Mouse (Mus musculus): ENCODE measurements around the gene Fcgrt.

Fcgrt gene

DNA sequence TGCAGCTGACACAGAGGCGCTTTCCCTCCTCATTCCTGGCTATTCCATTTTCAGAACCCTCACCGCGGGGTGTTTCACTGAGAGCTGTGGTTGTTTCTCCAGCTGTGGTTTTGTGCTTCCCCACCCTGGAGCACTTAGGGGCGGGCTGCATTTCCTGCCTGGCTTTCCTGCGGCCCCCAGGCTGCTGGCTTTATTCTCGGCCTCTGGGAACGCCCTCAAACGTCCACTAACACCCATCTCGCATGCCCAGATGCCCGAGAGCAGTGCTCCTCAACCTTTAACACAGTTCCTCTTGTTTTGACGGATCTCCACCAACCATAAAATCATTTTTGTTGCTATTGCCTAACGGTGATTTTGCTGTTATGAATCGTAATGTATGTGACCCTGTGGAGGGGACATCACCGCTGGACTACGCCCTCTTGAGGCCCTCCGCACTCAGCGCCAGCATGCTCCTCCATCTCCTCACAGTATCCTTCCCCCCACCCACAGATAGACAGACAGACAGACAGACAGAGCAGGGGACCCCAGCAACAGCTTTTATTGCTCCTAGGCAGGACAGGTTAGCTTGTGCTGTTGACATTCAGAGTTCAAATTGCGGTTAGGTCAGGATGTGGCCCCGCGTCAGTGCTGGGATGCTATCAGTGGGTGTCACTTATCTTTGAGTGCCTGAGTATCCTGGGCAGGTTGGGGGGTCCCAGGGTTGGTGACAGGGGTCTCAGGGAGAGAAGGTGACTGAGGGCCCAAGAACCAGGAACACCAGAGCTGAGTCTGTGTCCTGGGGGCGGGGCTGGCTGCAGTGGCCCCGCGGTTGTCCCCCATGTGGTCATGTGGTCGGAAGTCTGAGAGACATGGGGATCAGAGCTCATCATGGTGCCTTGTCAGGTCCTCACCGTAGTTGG, 21.0 kb downstream of the Fcgrt start:
- peak; percentile 66 to 79 for DNase-seq

DNA sequence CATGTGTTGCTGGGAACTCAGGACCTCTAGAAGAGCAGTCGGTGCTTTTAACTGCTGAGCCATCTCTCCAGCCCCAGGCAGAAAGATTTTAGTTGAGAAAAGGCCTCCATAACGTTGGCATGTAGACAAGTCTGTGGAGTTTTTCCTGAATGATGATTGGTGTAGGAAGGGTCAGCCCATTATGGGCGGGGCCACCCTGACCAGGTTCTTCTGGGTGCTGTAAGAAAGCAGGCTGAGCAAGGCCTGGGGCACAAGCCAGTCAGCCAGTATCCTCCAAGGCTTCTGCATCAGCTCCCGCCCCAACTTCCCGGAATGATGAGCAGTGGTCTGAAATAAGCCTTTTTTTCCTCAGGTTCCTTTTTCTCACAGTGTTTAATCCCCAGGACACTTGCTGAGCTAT, 22.6 kb downstream of the Fcgrt start:
- DNase-seq: no peak

DNA sequence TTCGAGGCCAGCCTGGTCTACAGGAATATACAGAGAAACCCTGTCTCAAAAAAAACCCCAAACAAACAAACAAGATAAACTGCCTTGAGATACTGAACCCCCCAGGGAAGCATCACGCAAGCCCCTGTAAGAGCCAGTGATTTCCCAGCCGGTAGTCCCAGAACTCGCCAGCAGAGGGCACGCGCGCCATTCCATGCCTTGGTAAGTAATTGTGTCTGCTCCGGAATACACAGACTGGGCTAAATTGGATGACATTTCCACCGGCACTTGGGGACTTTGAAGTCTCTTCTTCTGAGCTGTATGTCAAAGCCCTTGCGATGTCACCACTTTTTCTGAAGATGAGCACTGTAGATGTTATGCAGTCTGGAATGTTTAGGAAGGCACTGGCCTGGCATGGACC, 23.8 kb downstream of the Fcgrt start:
- DNase-seq: peak; percentile 94 to 96

DNA sequence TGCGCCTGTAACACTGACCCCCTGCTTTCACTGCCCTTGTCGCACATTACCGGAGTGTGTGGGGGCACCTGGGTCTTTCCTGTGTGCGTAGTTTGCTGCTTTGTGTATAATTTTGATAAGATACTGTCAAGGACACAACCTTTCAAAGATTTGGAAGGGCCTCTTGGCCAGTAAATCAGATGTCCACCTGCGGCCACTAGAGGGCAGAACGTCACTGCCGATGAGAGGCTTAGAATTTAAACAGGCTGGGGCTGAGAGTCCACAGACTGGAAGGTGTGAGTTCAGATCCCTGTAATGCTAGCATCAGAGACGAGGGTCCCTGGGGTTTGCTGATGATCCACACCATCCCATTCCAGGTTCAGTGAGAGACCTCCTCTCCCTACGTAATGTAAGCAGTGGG, 25.1 kb downstream of the Fcgrt start:
- DNase-seq: peak; percentile 87 to 89

DNA sequence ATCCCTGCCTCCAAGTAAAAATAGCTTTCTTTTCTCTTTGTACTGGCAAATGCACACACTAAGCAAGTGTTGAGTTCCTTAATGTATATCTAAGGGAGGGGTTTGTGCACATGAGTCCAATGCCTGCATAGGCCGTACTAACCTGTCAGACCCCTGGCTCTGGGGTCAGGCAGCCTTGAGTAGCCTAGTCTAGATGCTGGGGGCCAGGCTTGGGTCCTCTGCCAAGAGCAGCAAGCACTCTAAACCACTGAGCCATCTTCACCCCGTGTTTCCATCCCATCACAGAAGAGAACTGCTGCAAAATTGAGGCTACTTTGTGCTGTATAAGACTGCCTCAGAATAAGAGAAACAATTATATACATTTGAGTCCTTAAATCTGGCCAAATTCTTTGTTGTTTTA, 25.8 kb downstream of the Fcgrt start:
- DNase-seq: no peak

DNA sequence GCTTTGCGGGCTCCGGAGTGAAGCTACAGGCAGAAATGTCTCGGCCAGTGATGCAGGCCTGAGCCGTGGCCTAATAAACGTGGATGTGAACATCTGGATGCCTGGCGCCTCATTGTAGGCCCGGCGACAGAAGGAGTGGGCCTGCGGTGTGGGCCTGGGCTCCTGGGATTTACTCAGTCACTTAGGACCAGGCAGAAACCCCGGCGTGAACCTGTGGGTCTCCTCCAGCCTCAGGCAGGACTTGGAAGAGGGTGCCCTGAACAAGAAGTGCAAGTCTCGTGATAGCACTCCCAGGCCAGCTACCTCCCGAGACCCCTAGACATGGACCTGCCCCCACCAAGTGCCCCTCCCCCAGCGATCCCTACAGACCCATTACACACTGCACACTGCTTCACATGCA, 26.3 kb downstream of the Fcgrt start:
- no peak for DNase-seq

DNA sequence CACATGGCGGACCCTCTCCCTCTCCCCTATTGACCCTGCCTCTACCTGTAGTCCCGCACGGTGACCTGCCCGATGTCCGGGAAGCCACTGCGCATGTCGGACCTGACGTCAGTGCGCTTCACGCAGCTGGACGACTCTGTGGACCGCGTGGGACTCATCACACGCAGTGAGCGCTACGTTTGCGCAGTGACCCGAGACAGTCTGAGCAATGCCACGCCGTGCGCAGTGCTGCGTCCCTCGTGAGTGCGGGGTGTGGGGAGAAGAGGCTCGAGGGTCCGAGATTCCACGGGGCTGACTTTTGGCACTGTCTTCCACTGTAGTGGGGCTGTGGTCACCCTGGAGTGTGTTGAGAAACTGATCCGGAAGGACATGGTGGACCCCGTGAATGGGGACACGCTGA, 27.1 kb downstream of the Fcgrt start:
- DNase-seq: no peak

DNA sequence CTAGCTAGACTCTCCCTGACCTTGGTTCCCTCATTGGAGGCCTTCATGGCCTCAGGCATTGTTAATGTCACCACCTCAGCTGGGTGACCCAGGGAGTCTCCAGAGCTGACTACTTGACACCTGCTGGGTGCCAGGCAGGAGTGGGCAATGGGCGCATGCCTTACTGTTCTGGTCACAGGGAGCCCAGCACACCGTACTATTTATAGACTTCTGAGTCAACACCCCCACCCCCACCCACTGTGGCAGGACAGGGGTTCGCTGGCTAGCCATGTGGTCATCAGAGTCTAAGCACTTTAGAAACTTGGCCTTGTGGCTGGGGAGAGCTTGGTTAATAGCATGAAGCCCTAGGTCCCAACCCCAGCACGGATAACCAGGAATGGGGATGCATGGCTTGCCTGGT, 28.2 kb downstream of the Fcgrt start:
- DNase-seq: peak in 1 of 2 experiments; percentile 34

DNA sequence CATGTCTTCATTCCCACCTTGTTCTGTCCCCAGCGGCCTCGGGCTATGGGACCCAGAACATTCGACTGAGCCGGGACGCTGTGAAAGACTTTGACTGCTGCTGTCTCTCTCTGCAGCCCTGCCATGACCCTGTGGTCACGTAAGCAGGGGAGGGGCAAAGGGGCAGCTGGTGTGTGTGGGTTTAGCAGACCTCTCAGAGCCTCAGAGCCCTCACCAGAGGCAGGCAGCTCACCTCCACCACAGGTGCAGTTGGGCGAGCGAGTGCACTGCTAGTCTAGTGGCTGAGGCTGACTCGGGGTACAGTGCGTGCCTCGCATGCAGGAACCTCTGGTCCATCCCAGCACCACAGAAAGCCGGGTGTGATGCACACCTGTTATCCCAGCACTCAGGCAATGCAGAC, 29.7 kb downstream of the Fcgrt start:
- no peak for DNase-seq

DNA sequence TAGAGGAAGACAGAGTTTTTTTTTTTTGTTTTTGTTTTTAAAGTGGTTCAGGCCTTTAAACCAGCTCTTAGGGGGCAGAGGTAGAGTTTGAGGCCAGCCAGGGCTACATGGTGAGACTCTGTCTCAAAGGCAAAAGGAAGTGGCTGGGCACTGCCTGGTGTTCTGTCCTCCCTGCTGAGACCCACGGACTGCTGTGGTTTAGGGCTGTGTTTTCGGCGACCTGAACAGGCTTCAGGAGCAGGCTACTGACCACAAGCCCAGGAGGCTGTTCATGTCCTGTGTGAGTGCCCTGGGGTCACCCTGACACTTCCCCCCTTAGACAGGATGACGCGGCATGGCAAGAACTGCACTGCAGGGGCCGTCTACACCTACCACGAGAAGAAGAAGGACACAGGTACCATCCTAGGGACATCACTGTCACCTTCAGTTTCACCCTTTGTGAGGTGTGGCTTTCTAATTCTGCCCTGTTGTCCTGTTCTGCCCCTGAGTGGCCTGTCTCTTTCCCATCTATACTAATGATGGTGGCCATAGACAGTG, 30.4 kb downstream of the Fcgrt start:
- no peak for DNase-seq

DNA sequence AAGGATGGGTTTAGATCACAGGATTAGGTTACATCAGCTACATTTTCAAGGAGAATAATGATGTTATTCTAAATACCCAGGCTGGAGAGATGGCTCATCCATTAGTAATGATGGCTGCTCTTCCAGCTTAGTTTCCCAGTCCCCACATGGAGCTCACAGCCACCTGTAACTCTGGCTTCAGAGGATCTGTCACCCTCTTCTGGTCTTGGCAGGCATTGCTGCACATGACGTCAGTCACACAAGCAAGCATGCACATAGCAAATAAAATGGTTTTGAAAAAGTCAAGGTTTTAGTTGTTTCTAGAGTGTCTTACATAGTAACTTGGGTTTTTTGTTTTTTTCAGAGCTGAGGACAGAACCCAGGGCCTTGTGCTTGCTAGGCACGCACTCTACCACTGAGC, 31.4 kb downstream of the Fcgrt start:
- no peak for DNase-seq

DNA sequence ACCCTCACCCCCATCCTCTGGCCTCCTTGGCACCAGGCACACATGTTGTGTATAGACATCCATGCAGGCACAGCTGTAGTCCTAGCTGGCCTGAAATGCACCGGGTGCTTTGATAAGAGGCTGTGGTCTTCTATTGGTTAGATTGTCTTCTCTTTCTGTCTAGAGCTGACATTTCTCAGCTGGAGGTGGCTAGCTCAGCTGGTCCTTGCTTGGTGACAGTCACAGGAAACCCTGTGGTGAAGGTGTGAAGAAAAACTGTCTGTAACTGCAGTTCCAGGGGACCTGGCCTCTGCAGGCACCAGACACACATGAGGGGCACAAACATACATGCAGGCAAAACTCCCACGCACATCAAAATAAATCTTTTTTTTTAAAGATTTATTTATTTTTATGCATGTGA, 34.0 kb downstream of the Fcgrt start:
- DNase-seq: no peak

DNA sequence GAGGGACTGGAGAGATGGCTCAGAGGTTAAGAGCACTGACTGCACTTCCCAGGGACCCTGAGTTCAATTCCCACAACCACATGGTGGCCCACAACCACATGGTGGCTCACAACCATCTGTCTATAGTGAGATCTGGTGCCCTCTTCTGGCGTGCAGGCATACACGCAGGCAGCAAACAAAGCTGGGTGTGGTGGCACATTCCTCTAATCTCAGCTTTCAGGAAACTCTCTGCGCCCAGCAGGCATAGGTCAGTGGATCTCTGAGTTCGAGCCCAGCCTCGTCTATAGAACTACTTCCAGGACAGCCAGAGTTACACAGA, 35.7 kb downstream of the Fcgrt start:
- DNase-seq: peak; percentile 60 to 73

DNA sequence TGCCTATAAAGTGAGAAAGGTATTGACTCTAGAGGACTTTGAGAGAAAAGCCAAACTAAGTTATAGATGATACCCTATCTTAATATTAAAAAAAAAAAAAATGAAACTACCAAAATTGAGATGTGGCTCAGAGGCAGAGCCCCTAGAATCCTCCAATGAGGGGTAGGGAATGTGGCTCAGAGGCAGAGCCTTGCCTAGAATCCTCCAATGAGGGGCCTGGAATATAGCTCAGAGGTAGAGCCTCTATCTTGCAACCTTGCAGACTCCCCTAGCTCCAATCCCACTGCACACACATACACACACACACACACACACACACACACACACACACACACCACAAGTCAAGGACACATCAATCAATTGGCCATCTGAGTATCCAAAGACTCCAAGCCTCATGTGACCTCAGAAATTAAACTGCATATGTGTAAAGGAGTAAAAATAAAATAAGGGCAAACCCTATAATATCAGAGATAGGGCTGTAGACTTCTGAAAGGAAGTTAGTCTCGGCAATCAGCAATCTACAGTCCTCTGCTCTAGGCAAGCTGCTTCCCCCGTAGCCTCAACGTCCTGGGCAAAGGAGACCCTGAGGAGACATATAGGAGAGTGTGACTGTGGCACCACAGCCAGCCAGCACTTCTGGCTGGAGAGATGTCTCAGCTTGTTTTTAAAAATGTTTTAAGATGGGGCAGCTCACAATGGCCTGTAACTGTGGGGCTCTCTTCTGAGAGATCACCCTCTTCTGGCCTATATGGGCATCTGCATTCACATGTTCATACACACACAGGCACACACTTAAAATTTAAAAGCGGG, 36.3 kb downstream of the Fcgrt start:
- no peak for DNase-seq

DNA sequence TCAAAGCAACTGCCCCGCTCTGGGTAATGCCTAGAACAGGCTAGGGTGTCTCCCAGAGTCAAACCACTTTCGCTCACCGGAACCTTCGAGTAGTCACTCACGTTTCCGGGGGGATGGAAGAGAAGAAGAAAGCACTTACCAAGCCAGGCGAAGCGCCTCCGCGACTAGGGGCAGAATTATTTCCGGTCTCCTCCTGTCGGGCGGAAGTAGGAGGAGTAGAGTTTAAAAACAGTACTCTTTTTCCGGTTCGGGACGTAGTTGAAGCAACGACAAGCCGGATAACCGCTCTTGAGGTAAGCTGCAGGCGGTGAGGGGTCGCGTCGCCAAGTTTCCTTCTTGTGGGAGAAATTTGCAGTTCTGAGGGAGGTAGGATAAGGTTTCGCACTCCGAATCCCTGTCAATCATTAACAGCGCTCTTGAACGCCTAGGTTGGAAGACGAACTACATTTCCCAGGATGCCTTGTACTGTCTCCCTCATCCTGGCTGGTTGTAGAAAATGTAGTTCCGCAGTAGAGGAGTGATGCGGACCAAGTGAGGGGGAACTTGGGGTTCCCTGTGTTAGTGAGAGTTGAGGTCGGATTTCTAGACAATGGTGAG, 41.3 kb downstream of the Fcgrt start, which contains the start of the genes Nosip and Prrg2:
Nosip (plus strand) TSS at position 191 of the 597 bp plus-strand sequence.
Prrg2 (minus strand) TSS at position 439 of the 597 bp plus-strand sequence.
- peak; percentile 95 to 96 for DNase-seq

DNA sequence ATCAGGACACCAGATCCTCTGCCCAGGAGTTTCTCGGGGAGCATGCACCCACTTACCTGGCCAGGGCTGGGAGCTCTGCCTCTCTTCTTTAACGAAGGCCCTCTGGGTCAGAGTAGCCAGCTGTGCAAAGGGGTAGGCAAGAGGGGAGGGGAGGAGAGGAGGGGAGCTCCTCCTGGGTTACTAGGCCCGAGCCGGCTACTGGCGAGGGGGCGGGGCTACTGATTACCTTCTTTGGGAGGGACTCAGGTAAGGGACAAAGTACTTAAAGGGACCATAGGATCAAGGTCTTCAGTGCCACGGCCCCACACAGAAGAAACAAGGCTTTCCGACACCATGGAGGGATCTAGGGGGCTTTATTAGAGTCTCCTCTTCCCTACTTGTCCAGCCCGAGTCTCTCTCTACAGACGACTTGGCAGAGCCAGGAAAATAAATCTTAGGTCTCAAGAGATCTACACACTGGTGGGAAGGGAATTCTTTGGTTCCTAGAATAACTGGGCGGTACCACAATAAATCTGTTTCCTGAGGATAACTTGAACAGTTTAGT, 42.0 kb downstream of the Fcgrt start:
- peak; percentile 78 to 85 for DNase-seq

DNA sequence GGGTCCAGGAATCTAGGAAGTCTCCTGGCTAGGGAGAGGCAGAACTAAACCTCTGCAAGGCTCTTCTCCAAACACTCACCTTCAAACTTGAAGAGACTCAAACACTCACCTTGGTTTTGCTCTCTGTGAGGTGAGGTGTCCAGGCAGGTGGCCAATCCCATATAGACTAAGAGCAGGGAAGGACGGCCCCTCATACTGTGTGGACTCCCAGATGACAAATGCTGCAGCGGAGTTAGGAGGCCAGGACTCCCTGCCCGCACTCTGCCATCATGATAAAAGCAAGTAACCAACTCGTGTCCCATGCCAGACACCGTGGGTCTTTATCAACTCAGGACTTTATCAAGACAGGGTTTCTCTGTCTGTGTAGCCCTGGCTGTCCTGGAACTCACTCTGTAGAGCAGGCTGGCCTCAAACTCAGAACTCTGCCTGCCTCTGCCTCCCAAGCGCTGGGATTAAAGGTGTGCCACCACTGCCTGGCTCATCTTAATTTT, 43.0 kb downstream of the Fcgrt start:
- DNase-seq: no peak

DNA sequence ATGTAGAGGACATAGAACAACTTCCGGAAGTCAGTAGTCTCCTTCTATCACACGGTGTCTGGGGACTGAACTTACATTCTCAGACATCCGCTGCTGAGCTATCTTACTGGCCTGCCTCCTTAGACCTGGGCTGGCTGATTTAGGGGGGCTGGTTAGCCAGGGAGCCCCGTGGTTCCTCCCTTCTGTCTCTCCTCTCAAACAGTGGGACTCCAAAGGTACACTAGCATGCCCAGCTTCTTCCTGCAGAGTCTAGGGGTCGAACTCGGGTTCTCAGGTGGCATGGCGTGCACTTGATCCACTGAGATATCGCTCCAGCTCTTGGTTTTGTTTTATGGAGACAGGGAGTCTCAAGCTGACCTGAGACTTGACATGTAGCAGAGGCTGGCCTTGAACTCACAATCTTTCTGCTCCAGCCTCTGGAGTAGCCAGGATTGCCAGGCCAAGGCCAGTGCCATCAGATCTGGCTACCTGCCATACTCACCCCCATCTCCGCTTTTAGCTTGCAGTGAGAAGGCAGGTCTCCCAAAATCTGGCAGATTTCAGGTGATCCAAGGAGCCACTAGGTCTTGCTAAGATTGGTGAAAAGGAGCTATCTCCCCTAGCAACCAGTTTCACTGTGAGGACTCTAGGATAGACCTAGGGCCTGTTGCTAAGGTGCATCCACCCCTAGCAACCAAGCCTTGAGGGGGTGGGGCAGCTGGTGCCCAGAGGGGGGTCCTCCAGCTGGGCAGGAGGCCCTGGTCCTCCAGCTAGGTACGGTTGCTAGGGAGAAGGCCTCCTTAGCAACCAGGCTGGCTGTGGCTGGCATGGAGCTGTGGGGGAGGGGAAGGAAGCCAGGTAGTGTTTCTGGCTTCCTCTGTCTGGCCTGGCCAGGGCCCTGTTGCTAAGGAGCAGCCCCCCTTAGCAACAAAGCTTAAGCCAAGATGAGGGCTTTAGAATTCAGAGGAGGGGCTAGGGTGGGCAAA, 44.8 kb downstream of the Fcgrt start:
- DNase-seq: no peak

DNA sequence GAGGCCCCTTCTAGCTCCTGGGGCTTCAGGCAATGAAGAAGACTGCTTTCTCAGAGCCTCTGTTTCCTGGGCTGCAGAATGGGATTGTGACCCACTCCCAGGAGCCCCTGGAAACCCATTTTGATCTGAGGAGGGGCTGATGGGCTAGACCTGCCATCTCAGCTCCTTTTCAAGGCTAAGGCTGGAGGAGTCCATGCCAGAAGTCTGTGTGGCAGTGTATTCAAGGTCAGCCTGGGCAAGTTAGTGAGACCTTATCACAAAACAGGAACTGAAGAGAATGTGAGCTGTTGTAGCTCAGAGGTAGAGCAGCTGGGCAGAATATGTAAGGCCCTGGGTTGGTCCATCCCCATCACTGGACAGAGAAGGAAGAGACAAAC, 46.7 kb downstream of the Fcgrt start:
- no peak for DNase-seq

DNA sequence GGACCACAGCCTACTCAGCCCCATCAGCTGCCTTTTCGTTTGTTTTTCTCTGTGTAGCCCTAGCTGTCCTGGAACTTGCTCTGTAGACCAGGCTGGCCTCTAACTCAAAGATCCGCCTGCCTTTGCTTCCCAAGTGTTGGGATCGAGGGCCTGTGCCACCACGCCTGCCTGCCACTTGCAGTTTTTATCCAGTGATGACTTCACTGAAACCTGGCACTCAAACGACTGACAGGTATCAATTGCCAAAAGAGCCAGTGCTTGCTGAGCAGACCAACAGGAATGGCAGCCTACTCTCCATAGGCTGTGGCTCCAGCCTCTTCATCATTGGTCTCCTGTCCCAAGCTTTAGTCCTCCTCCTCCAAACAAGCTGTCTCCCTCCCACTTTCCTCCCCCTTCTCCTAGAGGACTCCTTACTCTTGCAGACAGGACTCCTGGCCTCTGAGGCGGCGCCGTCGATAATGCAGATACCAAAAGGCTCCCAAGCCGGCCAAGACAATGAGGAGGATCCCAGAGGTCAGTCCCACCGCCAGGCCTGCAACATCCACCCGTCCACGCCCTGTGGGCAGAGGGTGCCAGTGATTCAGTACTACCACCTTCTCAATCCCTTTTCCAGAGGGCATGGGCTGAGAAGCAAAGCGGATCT, 47.2 kb downstream of the Fcgrt start:
- DNase-seq: no peak

DNA sequence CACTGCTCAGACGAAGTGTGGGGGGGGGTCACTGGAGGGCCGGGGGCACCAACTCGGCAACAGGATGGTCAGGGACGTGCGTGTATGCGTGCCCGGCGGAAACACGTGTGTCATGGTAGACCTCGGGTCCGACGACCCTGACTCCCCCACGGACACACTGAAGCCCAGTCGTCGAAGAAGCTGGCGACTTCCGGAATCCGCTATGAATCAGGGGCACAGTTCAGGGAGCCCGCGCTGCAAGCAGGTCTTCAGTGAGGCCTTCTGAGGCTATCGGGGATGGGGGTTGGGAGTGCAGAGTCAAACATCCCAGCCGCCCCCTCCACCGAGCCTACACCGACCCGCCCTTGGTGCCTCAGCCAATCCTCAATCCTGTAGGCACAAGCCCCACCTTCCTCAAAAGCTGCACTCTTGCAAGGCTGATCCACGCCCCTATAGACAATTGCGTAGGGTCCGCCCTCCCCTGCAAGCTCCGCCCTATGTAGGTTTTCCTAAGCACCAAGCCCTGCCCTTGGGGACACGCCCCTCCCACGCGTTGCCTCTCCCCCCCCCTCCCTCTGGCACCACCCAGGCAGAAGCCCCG, 49.6 kb downstream of the Fcgrt start:
- peak; percentile 94 to 97 for DNase-seq

Data from kidney, postnatal 4 days (tissue).